Comparison of ENCODE assay signal across 18 mouse cellular contexts in genomic region chr12:76672008-76672407, GRCm38 (mm10). TPM values are rescaled to one million over a fixed set of nuclear protein-coding genes. Genes with fewer than 3 reads are reported as not detected.
DNase-seq lines count a peak whose midpoint lies in the region; ATAC-seq and TF ChIP-seq lines count a peak whose summit lies in the region.
"Had no signal": no experiment of that assay in that cellular context is flagged by ENCODE, and none has a peak within 500 bp of the region (broad histone marks: within the 10 kb centered on the region; RNA-seq: fewer than 3 reads in every experiment).

No protein-coding gene starts in this region.

- H3K27ac ChIP-seq in heart, embryonic 10.5 days = peak overlapping the region; percentile 76
- no peak overlapping the region for H3K27ac ChIP-seq in heart, embryonic 12.5 days (ENCODE audit: poor library complexity, severe bottlenecking)
- H3K27ac ChIP-seq in liver, postnatal 0 days (ENCODE audit: low read depth) = peak overlapping the region; percentile 95
- H3K27ac ChIP-seq: heart, adult 2 months; hindbrain, embryonic 15.5 days; midbrain, embryonic 15.5 days had no signal

- no peak for TF ChIP-seq POLR2A in brain, embryonic 14.5 days (IDR thresholded peaks at IDR 0.05; ENCODE audit: borderline replicate concordance, extremely low read depth, insufficient read depth, insufficient read length, poor library complexity, severe bottlenecking)

- no peaks in the 10 kb centered on the region for H3K36me3 ChIP-seq in heart, embryonic 10.5 days
- H3K36me3 ChIP-seq in heart, embryonic 12.5 days = no peaks in the 10 kb centered on the region
- no peaks in the 10 kb centered on the region for H3K36me3 ChIP-seq in liver, postnatal 0 days (replicated peaks; ENCODE audit: insufficient read depth, low read length)
- H3K36me3 ChIP-seq: hindbrain, embryonic 15.5 days; midbrain, embryonic 15.5 days had no signal

- no peaks in the 10 kb centered on the region for H3K27me3 ChIP-seq in heart, embryonic 10.5 days (ENCODE audit: insufficient read depth, poor library complexity, severe bottlenecking)
- no peaks in the 10 kb centered on the region for H3K27me3 ChIP-seq in heart, embryonic 12.5 days (replicated peaks)
- H3K27me3 ChIP-seq in liver, postnatal 0 days (ENCODE audit: insufficient read depth, low read length) = no peaks in the 10 kb centered on the region
- H3K27me3 ChIP-seq: hindbrain, embryonic 15.5 days; midbrain, embryonic 15.5 days had no signal

- H3K9me3 ChIP-seq in heart, embryonic 10.5 days = no peaks in the 10 kb centered on the region
- no peaks in the 10 kb centered on the region for H3K9me3 ChIP-seq in heart, embryonic 12.5 days (replicated peaks)
- H3K9me3 ChIP-seq in liver, postnatal 0 days (ENCODE audit: low read length) = no peaks in the 10 kb centered on the region
- H3K9me3 ChIP-seq: hindbrain, embryonic 15.5 days; midbrain, embryonic 15.5 days had no signal

- TF ChIP-seq EP300 in liver, postnatal 0 days (IDR thresholded peaks at IDR 0.05; ENCODE audit: low read depth) = no peak

- H3K4me1 ChIP-seq in heart, embryonic 10.5 days = peaks cover 82% of the 10 kb centered on the region
- peaks cover 75% of the 10 kb centered on the region for H3K4me1 ChIP-seq in heart, embryonic 12.5 days (replicated peaks)
- peaks cover 65% of the 10 kb centered on the region for H3K4me1 ChIP-seq in liver, postnatal 0 days (ENCODE audit: insufficient read depth)

- no peak for TF ChIP-seq CTCF in brain, embryonic 14.5 days (IDR thresholded peaks at IDR 0.05; ENCODE audit: borderline replicate concordance, extremely low read depth, insufficient read depth, insufficient read length)
- TF ChIP-seq CTCF in liver, postnatal 0 days (IDR thresholded peaks at IDR 0.05; ENCODE audit: low read depth) = no peak

- H3K9ac ChIP-seq in heart, embryonic 12.5 days = no peak overlapping the region
- H3K9ac ChIP-seq in liver, postnatal 0 days (replicated peaks) = no peak overlapping the region; the same call in 1 of the 2 replicates
- H3K9ac ChIP-seq: hindbrain, embryonic 15.5 days; midbrain, embryonic 15.5 days had no signal

- no peak for ATAC-seq in heart, embryonic 12.5 days (ENCODE audit: insufficient number of reproducible peaks, low FRiP score)
- no peak for ATAC-seq in liver, postnatal 0 days
- ATAC-seq: forebrain, embryonic 14.5 days; midbrain, embryonic 15.5 days had no signal

- WGBS in heart, embryonic 10.5 days = 79% methylated on average over 8 of the region's 8 CpGs
- 82% methylated on average over 8 of the region's 8 CpGs for WGBS in heart, embryonic 12.5 days
- WGBS in liver, postnatal 0 days (ENCODE audit: insufficient replicate concordance) = 63% methylated on average over 8 of the region's 8 CpGs

- no peak overlapping the region for H3K4me3 ChIP-seq in heart, embryonic 10.5 days
- H3K4me3 ChIP-seq in heart, embryonic 12.5 days = no peak overlapping the region
- no peak overlapping the region for H3K4me3 ChIP-seq in liver, postnatal 0 days (ENCODE audit: low read depth, low read length)
- H3K4me3 ChIP-seq: heart, adult 2 months; hindbrain, embryonic 15.5 days; midbrain, embryonic 15.5 days had no signal

- no peak for DNase-seq in heart, embryonic 10.5 days (ENCODE audit: low spot score)
- peak; percentile 33 for DNase-seq in brain, embryonic 14.5 days (ENCODE audit: low read depth)
- DNase-seq in fat pad, adult 2 months (ENCODE audit: extremely low read depth, low read depth, low spot score) = peak; percentile 28
- no peak for DNase-seq in liver, postnatal 0 days
- DNase-seq in left cerebral cortex, adult 18-20 months (ENCODE audit: low spot score in 2 of 2) = no peak
- DNase-seq in embryo, embryonic 10.5 days (ENCODE audit: low spot score) = no peak
- DNase-seq: adrenal gland, postnatal 25 days; heart, postnatal 14 days; kidney, adult 11 months; kidney, postnatal 36 days; lung, adult 18-20 months; right cerebral cortex, postnatal 14 days; thymus, postnatal 4 days had no signal

- no peak overlapping the region for H3K4me2 ChIP-seq in heart, embryonic 12.5 days
- H3K4me2 ChIP-seq in liver, postnatal 0 days (ENCODE audit: low read depth, low read length) = peak overlapping the region; percentile 60
- H3K4me2 ChIP-seq: hindbrain, embryonic 15.5 days; midbrain, embryonic 15.5 days had no signal

RNA-seq across cellular contexts. Expression of gene Sptb, which starts 38.3 kb away (rescaled TPM):
- 11.5 and 17.4 TPM in 2 replicates for polyA plus RNA-seq in heart, embryonic 10.5 days (2016; fragmentation: Nextera tagmentation; extraction: Ambion mirVana)
- polyA plus RNA-seq in heart, embryonic 12.5 days (2016; fragmentation: Nextera tagmentation; extraction: Ambion mirVana) = 13.4 and 13.5 TPM in 2 replicates
- 1.8 and 8.4 TPM in 2 replicates for polyA plus RNA-seq in brain, embryonic 14.5 days (2012; rRNA removed)
- polyA plus RNA-seq in liver, postnatal 0 days (2015; fragmentation: Nextera tagmentation; extraction: Ambion mirVana) = 11.9 and 14.8 TPM in 2 replicates
- 100 to 1,000 TPM in 1 of 2 experiments, 10 to 100 TPM in 1; 93.9 to 100 TPM for total RNA-seq in left cerebral cortex, adult 18-20 months (2021)

Comparison
In these comparisons a context has a peak if more than half of its experiments do, and no peak if none do; other contexts are left out.
1. DNase-seq: peak in brain, embryonic 14.5 days (single experiment) and fat pad, adult 2 months (single experiment); none in heart, embryonic 10.5 days (single experiment), liver, postnatal 0 days (single experiment), left cerebral cortex, adult 18-20 months (0 of 2) and embryo, embryonic 10.5 days (single experiment).